Mouse (Mus musculus): ENCODE results near the gene Hcn2.
"Not testable (repeated sequence)": the region's sequence is repeated elsewhere in the genome, so short reads cannot be mapped to it uniquely, and the experiment has no call there.

Hcn2 gene

DNA sequence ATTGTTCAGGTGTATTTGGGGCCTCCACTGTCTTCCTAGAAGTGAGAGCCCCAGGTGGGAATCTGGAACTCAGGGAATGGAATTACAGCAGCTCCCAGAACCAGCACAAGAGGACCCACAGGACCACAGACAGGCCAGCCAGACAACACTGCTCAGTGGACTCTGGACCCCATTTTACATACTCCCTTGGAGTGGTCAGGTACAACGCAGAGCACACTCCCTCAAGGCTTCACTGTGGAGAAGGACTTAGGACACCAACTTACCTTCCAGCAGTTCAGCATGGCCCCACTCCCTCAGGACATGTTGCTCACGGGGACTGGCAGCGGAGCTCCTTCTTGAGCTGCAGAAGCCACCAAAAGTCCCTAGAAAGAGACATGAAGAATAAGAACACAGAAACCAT is 29.0 kb downstream of the Hcn2 start:
- no peak for DNase-seq (ENCODE audit: low spot score)

DNA sequence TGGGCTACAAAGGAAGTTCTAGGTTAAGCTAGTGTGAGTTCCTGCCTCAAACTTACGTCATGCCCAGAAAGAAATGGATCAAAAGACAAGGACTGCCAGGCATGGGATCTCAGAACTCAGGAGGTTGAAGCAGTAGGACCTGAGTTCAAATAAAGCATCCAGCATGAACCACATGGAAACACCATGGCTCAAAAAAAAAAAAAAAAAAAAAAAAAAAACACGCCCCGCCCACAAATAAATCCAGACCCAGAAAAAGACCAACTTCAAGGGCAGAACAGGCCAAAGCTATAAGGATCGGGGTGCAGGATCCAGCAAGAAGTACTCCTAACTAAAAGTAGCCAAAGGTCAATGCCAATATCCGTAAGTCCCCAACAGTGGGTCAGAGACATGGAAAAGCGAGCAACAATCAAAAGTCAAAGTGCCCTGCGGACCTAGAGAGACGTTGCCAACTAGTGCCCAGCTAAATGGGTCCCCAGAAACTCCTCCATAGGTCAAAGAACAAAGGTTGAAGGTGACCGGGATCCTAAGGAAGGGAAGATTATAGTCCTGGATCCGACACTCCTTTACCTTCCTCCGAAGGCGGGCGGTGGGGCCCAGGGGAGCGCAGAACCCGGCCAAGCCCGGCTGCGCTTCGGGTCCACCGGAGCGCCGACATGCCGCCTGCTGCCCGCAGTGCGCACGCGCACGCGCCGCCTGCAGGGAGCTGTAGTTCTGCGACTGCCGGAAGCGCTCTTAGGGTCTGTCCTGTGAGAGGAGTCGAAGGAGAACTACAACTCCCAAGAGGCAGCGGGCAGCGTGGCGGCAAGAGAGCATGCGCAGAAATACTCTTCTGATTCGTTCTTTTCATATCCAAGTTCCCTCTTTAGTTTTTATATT is 29.7 kb downstream of the Hcn2 start, which contains the start of gene Polrmt:
Gene Polrmt (minus strand): TSS at position 684 of the 876 bp plus-strand sequence.
- DNase-seq (ENCODE audit: low spot score) = peak; percentile 98

DNA sequence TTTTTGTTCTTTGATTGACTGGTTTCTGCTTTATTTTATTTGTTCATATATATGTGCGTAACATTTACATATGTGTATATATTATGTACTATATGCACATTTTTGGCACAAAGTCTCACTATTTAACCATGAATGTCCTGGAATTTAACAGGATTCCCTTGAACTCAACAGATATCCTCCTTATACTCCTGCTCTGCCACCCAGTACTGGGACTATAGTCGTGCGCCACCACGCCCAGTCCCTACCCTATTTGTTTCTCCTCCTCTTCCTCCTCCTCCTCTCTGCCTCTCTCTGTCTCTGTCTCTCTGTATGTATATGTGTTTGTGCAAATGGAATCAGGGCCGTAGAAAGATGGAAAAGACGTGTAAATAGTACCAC is 30.3 kb downstream of the Hcn2 start:
- DNase-seq (ENCODE audit: low spot score) = no peak

DNA sequence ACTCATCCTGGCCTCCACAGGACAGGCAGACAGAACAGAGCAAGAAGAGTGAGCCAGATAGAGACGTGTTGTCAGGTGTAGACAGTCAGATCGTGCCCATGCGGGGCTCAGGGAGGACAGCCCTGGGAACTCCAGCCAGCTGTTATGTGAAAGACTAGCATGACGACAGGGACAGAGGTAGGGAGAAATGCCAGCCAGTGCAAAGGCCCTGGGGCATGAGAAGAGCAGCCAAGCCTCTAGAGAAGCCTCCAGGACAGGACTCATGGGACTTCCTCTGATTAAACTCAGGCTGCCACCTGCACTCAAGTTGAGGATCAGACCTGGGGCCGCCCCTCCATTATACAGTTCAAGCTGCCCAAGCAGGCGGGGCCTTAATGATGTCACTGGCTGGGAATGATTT is 32.1 kb downstream of the Hcn2 start:
- DNase-seq (ENCODE audit: low spot score) = no peak

DNA sequence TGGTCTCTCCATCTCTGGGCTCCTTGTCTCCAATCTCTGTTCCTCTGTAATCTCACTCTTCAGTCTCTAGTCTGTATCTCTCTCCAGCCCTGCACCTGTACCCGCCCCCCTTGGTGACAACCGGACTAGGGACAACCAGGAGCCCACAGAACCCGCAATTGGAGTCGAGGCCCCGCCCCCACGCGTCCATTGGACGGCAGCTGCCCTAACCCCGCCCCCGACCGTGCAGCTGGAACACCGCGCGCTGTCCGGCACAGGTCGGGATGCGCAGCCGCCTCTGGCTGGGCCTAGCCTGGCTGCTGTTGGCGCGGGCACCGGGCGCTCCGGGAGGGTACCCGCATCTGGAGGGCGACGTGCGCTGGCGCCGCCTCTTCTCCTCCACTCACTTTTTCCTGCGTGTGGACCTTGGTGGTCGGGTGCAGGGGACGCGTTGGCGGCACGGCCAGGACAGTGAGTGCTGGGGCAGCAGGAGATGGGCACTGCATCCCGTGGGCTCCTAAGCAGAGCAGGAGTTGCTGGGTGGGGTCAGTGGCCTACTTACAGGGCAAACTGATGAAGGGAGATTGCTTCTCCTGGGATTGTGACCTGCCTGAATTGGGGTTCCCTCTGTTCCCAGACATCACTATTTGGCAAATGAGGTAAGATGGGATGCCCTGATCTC is 38.6 kb downstream of the Hcn2 start, which contains the start of gene Fgf22:
Gene Fgf22 (plus strand): TSS at position 221 of the 661 bp plus-strand sequence.
- peak; percentile 83 for DNase-seq (ENCODE audit: low spot score)

DNA sequence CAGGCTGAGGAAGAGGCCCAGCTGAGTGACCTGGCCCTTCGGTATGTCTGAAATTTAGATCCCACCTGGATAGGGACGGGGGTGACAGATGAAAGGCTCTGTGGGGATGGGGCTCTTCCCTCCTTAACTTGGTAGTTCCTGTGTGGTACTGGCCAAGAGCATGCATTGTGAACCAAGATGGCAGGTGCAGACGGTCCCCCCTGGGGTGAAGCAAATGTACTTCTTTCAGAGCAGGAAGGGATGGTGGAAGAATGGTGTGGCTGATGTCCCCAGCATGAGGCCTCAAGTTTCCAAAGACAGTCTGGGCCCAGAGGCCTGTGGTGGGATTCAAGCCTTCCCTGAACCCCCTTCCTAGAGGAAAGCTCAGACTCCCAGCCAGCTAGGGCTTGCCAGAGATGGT is 39.4 kb downstream of the Hcn2 start:
- DNase-seq (ENCODE audit: low spot score) = no peak

DNA sequence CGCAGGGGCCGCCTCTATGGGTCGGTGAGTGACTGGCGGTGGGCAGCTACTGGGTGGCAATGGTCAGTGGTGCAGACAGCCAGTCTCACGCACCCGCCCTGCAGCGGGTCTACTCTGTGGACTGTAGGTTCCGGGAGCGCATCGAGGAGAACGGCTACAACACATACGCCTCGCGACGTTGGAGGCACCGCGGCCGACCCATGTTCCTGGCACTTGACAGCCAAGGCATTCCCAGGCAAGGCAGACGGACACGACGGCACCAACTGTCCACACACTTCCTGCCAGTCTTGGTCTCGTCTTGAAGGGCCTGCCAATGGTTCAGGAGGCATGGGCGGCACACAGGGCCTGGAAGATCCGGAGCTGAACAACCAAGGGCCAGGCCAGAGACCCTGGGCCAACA is 40.2 kb downstream of the Hcn2 start:
- no peak for DNase-seq (ENCODE audit: low spot score)

DNA sequence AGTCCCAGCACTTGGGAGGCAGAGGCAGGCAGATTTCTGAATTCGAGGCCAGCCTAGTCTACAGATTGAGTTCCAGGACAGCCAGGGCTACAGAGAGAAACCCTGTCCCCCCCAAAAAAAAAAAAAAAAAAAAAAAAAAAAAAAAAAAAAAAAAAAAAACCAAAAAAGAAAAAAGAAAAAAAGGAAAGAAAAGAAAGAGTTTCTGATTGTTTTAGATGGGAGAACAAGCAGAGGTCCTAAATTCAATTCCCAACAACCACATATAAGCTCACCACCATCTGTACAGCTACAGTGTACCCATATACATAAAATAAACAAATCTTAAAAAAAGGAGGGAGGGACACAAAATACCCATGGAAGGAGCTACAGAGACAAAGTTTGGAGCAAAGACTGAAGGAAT is 43.2 kb downstream of the Hcn2 start:
- not testable (repeated sequence) for DNase-seq (ENCODE audit: low spot score)

DNA sequence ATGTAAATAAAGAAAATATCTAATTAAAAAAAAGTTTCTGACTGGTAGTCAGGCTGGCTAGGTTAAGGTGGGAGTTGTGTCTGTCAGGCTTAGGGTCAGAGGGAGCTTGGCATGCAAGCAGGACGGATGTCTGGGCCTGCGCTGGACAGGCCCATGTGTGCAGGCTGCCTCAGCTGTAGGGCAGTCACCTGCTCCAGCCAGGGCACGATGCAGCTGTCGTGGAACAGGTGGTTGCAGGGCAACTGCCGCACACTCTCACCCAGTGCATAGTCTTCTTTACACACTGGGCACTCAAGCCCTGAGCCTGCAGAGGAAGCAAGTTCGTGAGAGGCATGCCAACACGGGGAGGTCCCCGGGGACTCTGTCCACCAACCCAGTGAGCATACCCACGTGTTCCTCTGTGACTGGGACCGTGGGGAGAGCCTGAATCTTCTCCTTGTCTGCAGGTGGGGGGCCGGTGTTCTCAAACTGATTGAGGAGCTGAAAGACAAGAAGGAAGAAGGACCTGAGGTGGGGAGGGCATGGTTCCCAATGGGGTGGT is 44.2 kb downstream of the Hcn2 start:
- no peak for DNase-seq (ENCODE audit: low spot score)

DNA sequence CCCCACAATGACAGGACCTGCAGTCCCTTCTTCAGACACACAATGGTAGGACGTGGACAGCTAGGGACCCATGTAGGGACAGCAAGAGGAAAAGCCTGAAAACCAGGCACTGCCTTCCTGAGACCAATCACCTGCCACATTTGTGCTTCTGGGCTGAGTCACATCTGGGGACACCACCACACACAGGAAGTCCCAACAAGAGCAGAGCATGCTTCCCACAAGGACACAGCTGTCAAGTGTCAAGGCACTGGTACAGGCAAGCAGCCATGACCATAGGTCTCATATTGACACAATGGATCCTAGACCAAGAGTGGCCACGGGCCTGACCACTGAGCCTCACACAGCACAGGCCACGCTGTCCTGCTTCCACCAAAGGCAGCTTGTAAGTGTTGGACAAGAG is 46.4 kb downstream of the Hcn2 start:
- no peak for DNase-seq (ENCODE audit: low spot score)

DNA sequence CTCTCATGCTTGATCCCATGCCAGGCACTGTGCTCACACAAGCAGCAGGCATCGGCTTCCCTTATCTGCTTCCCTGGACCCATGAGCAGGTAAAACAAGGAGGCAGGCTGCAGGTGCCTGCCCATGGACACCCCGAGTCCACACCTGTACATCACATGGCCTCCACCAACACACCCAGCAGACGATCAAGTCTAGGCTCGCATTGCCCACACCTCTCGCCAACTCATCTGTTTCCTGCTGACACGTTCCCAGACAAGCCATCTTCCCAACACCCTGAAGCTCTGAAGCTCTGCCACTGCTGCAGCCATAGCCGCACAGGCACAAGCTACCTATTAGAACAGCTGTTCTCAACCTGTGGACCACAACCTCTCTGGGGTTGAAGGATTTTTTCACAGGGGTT is 47.8 kb downstream of the Hcn2 start:
- DNase-seq (ENCODE audit: low spot score) = no peak

DNA sequence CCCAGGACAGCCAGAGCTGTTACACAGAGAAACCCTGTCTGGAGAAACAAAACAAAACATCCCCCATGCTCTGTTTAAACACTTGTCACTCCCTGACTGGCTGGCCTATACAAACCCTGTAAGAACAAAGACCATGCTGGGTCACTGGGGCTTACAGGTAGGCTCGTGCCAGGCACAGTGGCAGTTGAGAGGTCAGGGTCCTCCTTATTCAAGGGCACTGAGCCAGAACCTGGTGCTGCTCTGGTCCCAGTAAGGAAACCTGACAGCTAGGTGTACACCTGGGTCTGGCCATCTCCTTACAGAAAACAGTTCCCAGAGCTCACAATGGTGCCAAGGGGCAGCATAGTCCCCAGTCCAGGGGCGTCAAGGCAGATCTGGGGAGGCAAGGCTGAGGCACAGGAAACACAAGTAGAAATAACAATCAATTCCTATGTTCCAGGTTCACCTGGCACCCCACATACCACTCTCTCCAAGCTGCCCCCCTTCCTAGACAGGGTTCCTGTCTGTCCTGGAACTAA is 48.9 kb downstream of the Hcn2 start:
- DNase-seq (ENCODE audit: low spot score) = no peak

DNA sequence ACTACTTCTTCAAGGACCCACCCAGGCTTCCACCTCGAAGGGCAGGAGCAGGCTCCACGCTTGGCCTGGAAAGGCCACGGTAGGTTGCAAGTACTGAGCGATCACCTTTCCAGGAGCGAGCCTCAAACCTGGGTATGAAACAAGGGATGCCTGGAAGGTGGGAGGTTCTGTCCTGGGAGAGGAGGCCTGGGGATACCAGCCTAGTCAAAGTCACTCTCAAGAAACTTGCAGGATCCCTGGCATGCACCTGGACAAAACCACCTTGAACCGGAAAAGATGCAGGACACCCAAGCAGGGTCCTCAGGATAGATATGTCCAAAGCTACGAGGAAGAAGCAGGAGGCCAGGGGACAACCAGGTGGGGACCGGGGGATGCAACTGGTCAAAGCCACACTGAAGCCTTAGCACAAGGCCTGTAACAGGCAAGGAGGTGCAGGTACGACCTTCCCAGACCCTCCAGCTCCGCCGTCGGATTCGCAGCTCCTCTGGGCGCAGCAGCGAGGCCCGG is 49.6 kb downstream of the Hcn2 start:
- DNase-seq (ENCODE audit: low spot score) = no peak

DNA sequence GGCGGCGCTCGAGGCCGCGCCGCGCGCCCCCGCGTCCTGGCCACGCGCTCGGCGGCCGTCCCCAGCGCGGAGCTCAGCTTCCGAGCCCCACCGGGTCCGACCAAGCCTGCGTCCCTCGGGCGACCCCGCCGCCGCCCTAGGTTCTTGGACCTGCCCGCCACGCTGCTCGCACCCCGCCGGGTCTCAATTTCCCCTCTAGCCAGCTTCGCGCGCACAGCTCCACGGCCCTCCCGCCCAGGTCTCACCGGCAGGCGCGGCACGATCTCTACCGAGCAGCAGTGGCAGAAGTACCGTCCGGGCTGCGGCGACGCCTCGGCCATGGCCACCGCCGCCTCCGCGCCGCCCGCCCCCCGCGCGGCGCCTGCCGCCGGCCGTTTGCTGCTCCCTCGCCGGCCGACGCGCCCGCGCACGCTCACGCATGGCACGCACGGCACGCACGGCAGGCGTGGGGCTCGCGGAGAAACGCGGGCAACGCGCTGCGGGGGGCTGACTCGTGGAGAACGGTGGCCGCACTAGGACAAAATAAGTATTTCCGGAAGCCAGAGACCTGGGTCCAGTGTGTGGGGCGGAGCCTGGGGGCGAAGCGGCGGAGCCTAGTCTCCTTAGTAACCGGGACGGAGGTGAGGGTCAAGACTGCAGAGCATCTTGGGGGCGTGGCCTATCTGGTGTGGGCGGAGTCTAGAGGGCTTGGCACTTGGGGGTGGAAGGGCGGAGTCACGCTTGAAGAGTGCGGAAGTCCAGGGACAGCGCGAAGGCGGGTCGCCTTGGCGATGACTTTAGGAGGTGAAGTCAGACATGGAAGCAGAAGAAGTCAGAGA is 50.3 kb downstream of the Hcn2 start, which contains the start of gene Rnf126:
Gene Rnf126 (minus strand): TSS at position 445 of the 818 bp plus-strand sequence.
- peak; percentile 100 for DNase-seq (ENCODE audit: low spot score)

DNA sequence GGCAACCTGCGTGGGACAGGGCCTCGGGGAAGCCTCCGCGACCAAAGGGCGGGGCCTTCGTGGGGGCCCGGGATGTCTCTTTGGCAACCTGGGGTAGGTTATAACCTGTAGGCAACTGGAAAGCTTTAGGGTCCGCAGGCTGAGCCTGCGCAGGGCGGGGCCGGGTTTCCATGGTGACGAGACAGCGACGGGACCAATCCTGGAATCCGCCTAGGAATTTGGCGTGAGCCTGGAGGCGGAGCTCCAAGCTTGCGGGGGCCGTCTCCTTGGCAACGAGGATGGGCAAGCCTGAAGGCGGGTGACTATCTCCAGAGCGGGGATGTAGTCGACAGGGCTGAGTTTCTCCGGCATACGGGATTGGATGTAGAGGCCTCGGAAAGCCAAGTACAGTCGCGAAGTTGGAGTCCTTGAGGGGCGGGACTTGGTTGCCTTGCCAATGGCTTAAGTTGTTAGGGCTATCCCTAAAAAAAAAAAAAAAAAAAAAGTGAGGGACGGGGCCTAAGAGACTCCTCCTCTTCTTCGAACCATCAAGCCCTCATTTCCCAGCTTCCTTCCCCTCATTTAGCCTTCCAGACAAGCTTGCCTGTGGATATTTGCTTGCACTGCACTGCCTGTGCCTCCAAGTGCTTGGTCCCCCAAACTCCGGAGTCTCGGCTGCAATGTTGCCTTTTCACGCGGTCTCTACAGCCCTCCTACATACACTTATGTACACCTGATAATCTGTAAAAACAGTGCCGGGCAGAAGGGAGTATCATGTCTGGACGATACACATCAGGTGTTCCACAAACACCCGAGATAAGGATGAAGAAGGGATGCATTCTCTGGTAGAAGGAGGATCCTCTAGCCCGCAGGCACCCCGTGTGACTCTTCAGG is 51.2 kb downstream of the Hcn2 start:
- peak; percentile 95 for DNase-seq (ENCODE audit: low spot score)

DNA sequence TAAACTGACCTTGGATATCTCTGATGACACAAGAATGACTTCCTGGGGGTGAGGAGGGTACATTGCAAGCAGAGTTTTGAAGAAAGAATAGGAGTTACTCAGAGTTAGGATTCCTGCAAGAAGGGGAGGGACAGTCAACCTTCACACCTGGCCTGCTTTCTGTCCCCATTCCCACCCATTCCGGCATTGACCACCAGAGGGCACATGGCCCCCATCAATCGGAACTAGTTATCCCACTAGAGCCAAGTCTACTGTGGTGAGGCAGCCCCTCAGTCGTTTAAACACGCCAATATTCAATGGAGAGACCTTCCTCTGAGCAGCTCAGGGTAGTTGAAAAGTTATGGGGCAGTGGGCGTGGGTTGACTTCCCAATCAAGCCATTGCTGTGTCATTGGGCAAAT is 52.0 kb downstream of the Hcn2 start:
- DNase-seq (ENCODE audit: low spot score) = peak; percentile 58

DNA sequence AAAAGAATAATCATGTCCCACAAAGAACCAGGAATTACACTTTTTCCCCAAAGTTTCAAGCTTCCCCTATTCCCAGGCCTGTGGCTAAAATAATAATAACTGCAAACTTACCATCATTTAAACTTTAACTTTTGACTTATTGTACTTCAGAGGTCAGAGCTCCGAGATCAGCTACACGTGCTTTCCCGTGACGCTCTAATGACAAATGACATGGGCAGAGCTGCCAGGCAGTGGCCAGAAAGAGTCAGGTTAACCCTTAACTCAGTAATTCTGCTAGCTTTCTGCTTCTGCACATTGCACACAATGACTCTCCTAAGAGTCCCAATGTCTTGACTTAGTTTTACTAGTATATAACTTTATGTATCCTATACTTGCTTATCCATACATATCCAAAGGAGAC is 52.9 kb downstream of the Hcn2 start:
- no peak for DNase-seq (ENCODE audit: low spot score)

DNA sequence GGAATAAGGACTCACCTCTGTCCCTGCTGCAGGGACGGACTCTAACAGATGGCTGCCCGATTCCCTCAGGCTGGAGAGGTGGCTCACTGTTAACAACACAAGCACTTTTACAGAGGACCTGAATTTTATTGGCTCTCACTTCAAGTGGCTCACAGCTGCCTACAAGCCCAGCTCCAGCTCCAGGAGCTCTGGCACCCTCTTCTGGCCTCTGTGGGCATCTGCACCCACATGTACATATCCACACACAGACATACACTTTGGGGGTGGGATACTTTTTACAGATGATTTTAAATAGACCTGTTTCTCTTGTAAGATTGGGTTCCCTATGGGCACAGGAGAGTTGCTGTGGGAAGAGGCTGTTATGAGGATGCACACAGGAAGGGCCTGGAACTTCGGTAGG is 55.9 kb downstream of the Hcn2 start:
- no peak for DNase-seq (ENCODE audit: low spot score)

DNA sequence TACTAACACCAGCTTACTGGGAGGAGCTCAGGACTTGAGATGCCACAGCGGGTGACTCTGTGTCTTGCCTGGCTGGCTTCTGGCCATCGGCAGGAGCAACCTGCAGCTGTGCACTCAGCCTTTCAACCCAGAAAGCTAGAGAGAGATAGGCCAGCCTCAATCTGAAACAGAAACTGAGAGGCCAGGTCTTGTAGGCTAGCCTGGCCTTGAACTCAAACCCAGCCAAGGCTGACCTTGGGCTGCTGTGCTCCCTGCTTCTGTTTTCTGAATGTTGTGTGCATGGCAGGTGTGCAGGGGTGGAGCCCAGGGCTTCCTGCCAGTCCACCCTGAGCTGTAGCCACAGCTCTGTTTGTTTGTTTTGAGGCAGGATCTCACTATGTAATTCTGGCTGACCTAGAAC is 56.8 kb downstream of the Hcn2 start:
- DNase-seq (ENCODE audit: low spot score) = peak; percentile 55

DNA sequence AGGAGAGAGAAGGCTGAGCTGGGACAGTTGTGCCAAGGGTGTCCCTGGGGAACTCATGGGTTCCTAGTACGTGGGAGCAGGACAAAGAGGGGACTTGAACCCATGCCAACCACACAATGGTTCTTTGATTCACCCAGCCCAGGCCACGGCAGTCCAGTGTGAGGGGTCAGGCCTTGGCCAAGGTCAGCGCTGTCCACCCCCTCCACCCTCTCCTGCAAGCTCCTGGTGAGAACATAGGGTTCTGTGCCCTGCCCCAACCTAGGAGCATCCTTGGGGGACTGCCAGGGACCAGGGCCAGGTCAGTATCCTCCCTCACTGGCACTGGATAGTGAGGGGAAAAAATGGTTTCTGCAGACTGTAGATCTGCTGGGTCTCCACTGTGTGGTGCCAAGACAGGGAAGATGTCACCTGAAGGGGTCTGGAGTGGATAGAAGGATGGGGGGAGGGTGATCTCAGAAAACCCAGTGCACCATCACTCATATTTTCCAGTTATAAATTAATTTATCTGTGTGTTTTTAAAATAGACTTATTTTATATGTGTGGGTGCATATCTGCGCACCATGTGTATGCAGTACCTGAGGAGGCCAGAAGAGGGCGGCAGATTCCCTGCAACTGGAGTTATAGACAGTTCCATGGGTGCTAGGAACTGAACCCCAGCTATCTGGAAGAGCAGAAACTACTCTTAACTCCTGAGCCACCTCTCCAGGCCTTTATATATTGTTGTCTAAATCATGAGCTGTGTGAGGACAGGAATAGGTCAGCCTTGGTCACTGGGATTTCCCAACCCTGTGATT is 58.2 kb downstream of the Hcn2 start:
- peak; percentile 89 for DNase-seq (ENCODE audit: low spot score)

All from testis, postnatal 14 days (tissue).